Mouse (Mus musculus): ENCODE measurements around the gene Tfeb. TPM values are rescaled to one million over a fixed set of nuclear protein-coding genes. Genes with fewer than 3 reads are reported as not detected.
A peak's percentile ranks its signal among the peaks of the same experiment; 100 is the strongest.

Tfeb gene
- polyA plus RNA-seq, 1 experiment from 2014 or later, result 2.5 TPM

GRCm38 (mm10) chr17:47787632-47788031, 50.8 kb downstream of the Tfeb start:
- no peaks in the 10 kb centered on the region for H3K27me3 ChIP-seq (ENCODE audit: control insufficient read depth, insufficient read depth, low read length)
- no peaks in the 10 kb centered on the region for H3K9me3 ChIP-seq (ENCODE audit: control insufficient read depth, low read length)
- H3K4me3 ChIP-seq (ENCODE audit: low read depth, low read length), result no peak overlapping the region
- H3K27ac ChIP-seq (ENCODE audit: low read depth, low read length), result no peak overlapping the region
- 32% methylated on average over 8 of the region's 8 CpGs for WGBS
- no peak overlapping the region for H3K9ac ChIP-seq (ENCODE audit: low read depth, low read length)
- no peak for ATAC-seq (ENCODE audit: low FRiP score)
- no peaks in the 10 kb centered on the region for H3K36me3 ChIP-seq (ENCODE audit: control insufficient read depth, insufficient read depth, low read length)
- H3K4me2 ChIP-seq (replicated peaks; ENCODE audit: low read depth, low read length), result no peak overlapping the region
- no peak for DNase-seq (ENCODE audit: low spot score)
- H3K4me1 ChIP-seq (replicated peaks; ENCODE audit: control insufficient read depth, insufficient read depth, low read length), result peaks cover 6% of the 10 kb centered on the region; the same call in 1 of the 2 replicates

GRCm38 (mm10) chr17:47788306-47788705, 51.5 kb downstream of the Tfeb start:
- H3K4me1 ChIP-seq (replicated peaks; ENCODE audit: control insufficient read depth, insufficient read depth, low read length), result peaks cover 6% of the 10 kb centered on the region; the same call in 1 of the 2 replicates
- no peaks in the 10 kb centered on the region for H3K9me3 ChIP-seq (ENCODE audit: control insufficient read depth, low read length)
- no peak overlapping the region for H3K4me3 ChIP-seq (ENCODE audit: low read depth, low read length)
- no peak overlapping the region for H3K4me2 ChIP-seq (replicated peaks; ENCODE audit: low read depth, low read length)
- DNase-seq (ENCODE audit: low spot score) (peak; percentile 38), ATAC-seq (ENCODE audit: low FRiP score) (no peak)
- H3K36me3 ChIP-seq (ENCODE audit: control insufficient read depth, insufficient read depth, low read length), result no peaks in the 10 kb centered on the region
- no peak overlapping the region for H3K9ac ChIP-seq (ENCODE audit: low read depth, low read length)
- H3K27me3 ChIP-seq (ENCODE audit: control insufficient read depth, insufficient read depth, low read length), result no peaks in the 10 kb centered on the region
- no peak overlapping the region for H3K27ac ChIP-seq (ENCODE audit: low read depth, low read length)
- WGBS, result 4% methylated on average over 4 of the region's 4 CpGs

- peak; percentile 57 for DNase-seq (ENCODE audit: low spot score)
- no peak overlapping the region for H3K27ac ChIP-seq (ENCODE audit: low read depth, low read length)
- H3K4me1 ChIP-seq (replicated peaks; ENCODE audit: control insufficient read depth, insufficient read depth, low read length), result peaks cover 6% of the 10 kb centered on the region; the same call in 1 of the 2 replicates
- H3K9ac ChIP-seq (ENCODE audit: low read depth, low read length), result no peak overlapping the region
- H3K4me3 ChIP-seq (ENCODE audit: low read depth, low read length), result no peak overlapping the region
- H3K36me3 ChIP-seq (ENCODE audit: control insufficient read depth, insufficient read depth, low read length), result no peaks in the 10 kb centered on the region
- no peaks in the 10 kb centered on the region for H3K27me3 ChIP-seq (ENCODE audit: control insufficient read depth, insufficient read depth, low read length)
- H3K4me2 ChIP-seq (replicated peaks; ENCODE audit: low read depth, low read length), result no peak overlapping the region
- no peaks in the 10 kb centered on the region for H3K9me3 ChIP-seq (ENCODE audit: control insufficient read depth, low read length)
- 61% methylated on average over 6 of the region's 6 CpGs for WGBS
- no peak for ATAC-seq (ENCODE audit: low FRiP score)
Measured at GRCm38 (mm10) chr17:47788996-47789395, 52.2 kb downstream of the Tfeb start.

GRCm38 (mm10) chr17:47792098-47792863, 55.5 kb downstream of the Tfeb start:
- WGBS, result 19% methylated on average over 14 of the region's 15 CpGs
- peak; percentile 44 for ATAC-seq (ENCODE audit: low FRiP score)

GRCm38 (mm10) chr17:47793377-47793776, 56.5 kb downstream of the Tfeb start:
- peak; percentile 90 for DNase-seq (ENCODE audit: low spot score)
- no peak overlapping the region for H3K9ac ChIP-seq (ENCODE audit: low read depth, low read length)
- H3K9me3 ChIP-seq (ENCODE audit: control insufficient read depth, low read length), result no peaks in the 10 kb centered on the region
- ATAC-seq (ENCODE audit: low FRiP score), result peak; percentile 68; the same call in 1 of the 2 replicates
- no peak overlapping the region for H3K27ac ChIP-seq (ENCODE audit: low read depth, low read length)
- no peaks in the 10 kb centered on the region for H3K36me3 ChIP-seq (ENCODE audit: control insufficient read depth, insufficient read depth, low read length)
- H3K4me2 ChIP-seq (replicated peaks; ENCODE audit: low read depth, low read length), result no peak overlapping the region
- peaks cover 5% of the 10 kb centered on the region; the same call in 1 of the 2 replicates for H3K4me1 ChIP-seq (replicated peaks; ENCODE audit: control insufficient read depth, insufficient read depth, low read length)
- H3K27me3 ChIP-seq (ENCODE audit: control insufficient read depth, insufficient read depth, low read length), result no peaks in the 10 kb centered on the region
- 12% methylated on average over 9 of the region's 9 CpGs for WGBS
- no peak overlapping the region for H3K4me3 ChIP-seq (ENCODE audit: low read depth, low read length)

More at GRCm38 (mm10) chr17:47792098-47792863, 55.5 kb downstream of the Tfeb start:
- Histone ChIP-seq H3K9ac (ENCODE audit: low read depth, low read length) (no peak overlapping the region), H3K4me2 (replicated peaks; ENCODE audit: low read depth, low read length) (no peak overlapping the region), H3K27me3 (ENCODE audit: control insufficient read depth, insufficient read depth, low read length) (no peaks in the 10 kb centered on the region), H3K4me3 (ENCODE audit: low read depth, low read length) (no peak overlapping the region), H3K36me3 (ENCODE audit: control insufficient read depth, insufficient read depth, low read length) (no peaks in the 10 kb centered on the region), H3K4me1 (replicated peaks; ENCODE audit: control insufficient read depth, insufficient read depth, low read length) (peaks cover 8% of the 10 kb centered on the region; the same call in 1 of the 2 replicates), H3K9me3 (ENCODE audit: control insufficient read depth, low read length) (no peaks in the 10 kb centered on the region), H3K27ac (ENCODE audit: low read depth, low read length) (no peak overlapping the region)
- DNase-seq (ENCODE audit: low spot score), result peak; percentile 92

- H3K4me1 ChIP-seq (replicated peaks; ENCODE audit: control insufficient read depth, insufficient read depth, low read length), result peaks cover 5% of the 10 kb centered on the region; the same call in 1 of the 2 replicates
- ATAC-seq (ENCODE audit: low FRiP score), result peak; percentile 20; the same call in 1 of the 2 replicates
- peak; percentile 70 for DNase-seq (ENCODE audit: low spot score)
Measured at GRCm38 (mm10) chr17:47795446-47795845, 58.6 kb downstream of the Tfeb start.

GRCm38 (mm10) chr17:47796156-47796816, 59.5 kb downstream of the Tfeb start:
- H3K9me3 ChIP-seq (ENCODE audit: control insufficient read depth, low read length), result no peaks in the 10 kb centered on the region
- no peak overlapping the region for H3K4me3 ChIP-seq (ENCODE audit: low read depth, low read length)
- DNase-seq (ENCODE audit: low spot score) (no peak), ATAC-seq (ENCODE audit: low FRiP score) (peak; percentile 27)
- H3K27me3 ChIP-seq (ENCODE audit: control insufficient read depth, insufficient read depth, low read length), result no peaks in the 10 kb centered on the region
- H3K27ac ChIP-seq (ENCODE audit: low read depth, low read length), result peak overlapping the region; percentile 51; the same call in 1 of the 2 replicates
- WGBS, result 44% methylated on average over 16 of the region's 16 CpGs
- H3K4me1 ChIP-seq (replicated peaks; ENCODE audit: control insufficient read depth, insufficient read depth, low read length), result peaks cover 5% of the 10 kb centered on the region; the same call in 1 of the 2 replicates
- H3K36me3 ChIP-seq (ENCODE audit: control insufficient read depth, insufficient read depth, low read length), result no peaks in the 10 kb centered on the region
- no peak overlapping the region for H3K9ac ChIP-seq (ENCODE audit: low read depth, low read length)
- H3K4me2 ChIP-seq (replicated peaks; ENCODE audit: low read depth, low read length), result no peak overlapping the region

More at GRCm38 (mm10) chr17:47795446-47795845, 58.6 kb downstream of the Tfeb start:
- 49% methylated on average over 3 of the region's 3 CpGs for WGBS
- H3K36me3 ChIP-seq (ENCODE audit: control insufficient read depth, insufficient read depth, low read length), result no peaks in the 10 kb centered on the region
- H3K27ac ChIP-seq (ENCODE audit: low read depth, low read length), result 0 out of 2 replicates have a peak overlapping the region, but pooled peaks have one; percentile 24
- H3K9me3 ChIP-seq (ENCODE audit: control insufficient read depth, low read length), result no peaks in the 10 kb centered on the region
- H3K9ac ChIP-seq (ENCODE audit: low read depth, low read length), result no peak overlapping the region
- H3K27me3 ChIP-seq (ENCODE audit: control insufficient read depth, insufficient read depth, low read length), result no peaks in the 10 kb centered on the region
- H3K4me2 ChIP-seq (replicated peaks; ENCODE audit: low read depth, low read length), result no peak overlapping the region
- H3K4me3 ChIP-seq (ENCODE audit: low read depth, low read length), result no peak overlapping the region

GRCm38 (mm10) chr17:47796968-47797367, 60.1 kb downstream of the Tfeb start:
- no peak for ATAC-seq (ENCODE audit: low FRiP score)

More at GRCm38 (mm10) chr17:47796968-47797367, 60.1 kb downstream of the Tfeb start:
- H3K36me3 ChIP-seq (ENCODE audit: control insufficient read depth, insufficient read depth, low read length), result no peaks in the 10 kb centered on the region
- H3K9ac ChIP-seq (ENCODE audit: low read depth, low read length), result no peak overlapping the region
- peaks cover 5% of the 10 kb centered on the region; the same call in 1 of the 2 replicates for H3K4me1 ChIP-seq (replicated peaks; ENCODE audit: control insufficient read depth, insufficient read depth, low read length)
- no peak overlapping the region for H3K27ac ChIP-seq (ENCODE audit: low read depth, low read length)
- no peak overlapping the region for H3K4me3 ChIP-seq (ENCODE audit: low read depth, low read length)
- WGBS, result 61% methylated on average over 4 of the region's 4 CpGs
- no peaks in the 10 kb centered on the region for H3K9me3 ChIP-seq (ENCODE audit: control insufficient read depth, low read length)
- H3K27me3 ChIP-seq (ENCODE audit: control insufficient read depth, insufficient read depth, low read length), result no peaks in the 10 kb centered on the region
- no peak for DNase-seq (ENCODE audit: low spot score)
- H3K4me2 ChIP-seq (replicated peaks; ENCODE audit: low read depth, low read length), result no peak overlapping the region

All from hindbrain, embryonic 11.5 days (tissue).